Comparison of ENCODE assay signal across 26 mouse cellular contexts in the genomic region with DNA sequence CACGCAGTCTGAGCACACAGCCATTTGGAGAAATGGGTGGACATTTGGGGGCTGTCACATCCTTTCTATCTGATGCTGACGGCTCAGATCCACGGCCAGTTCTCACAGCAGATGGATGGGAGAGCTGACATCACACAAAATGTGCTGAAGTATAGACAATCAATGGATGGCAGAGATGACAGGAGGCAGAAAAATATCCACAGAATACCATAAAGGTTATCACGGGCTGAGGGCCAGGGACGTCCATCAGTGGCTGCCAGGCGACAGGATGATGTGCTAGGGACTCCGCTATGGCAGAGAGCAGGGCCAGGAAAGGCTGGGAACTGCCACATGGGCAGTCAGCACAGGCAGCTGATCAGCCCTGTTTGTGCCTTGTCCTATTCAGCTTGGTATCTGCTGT.
DNase-seq lines count a peak whose midpoint lies in the region; ATAC-seq lines count a peak whose summit lies in the region.
"Had no signal": no experiment of that assay in that cellular context is flagged by ENCODE, and none has a peak within 500 bp of the region (broad histone marks: within the 10 kb centered on the region; RNA-seq: fewer than 3 reads in every experiment).

No protein-coding gene starts in this region.

- H3K4me3 ChIP-seq in forebrain, embryonic 13.5 days, result no peak overlapping the region
- no peak overlapping the region for H3K4me3 ChIP-seq in forebrain, embryonic 12.5 days (replicated peaks)
- H3K4me3 ChIP-seq in midbrain, embryonic 16.5 days (ENCODE audit: low read depth, low read length), result no peak overlapping the region
- H3K4me3 ChIP-seq in midbrain, embryonic 13.5 days (replicated peaks), result no peak overlapping the region
- no peak overlapping the region for H3K4me3 ChIP-seq in forebrain, embryonic 16.5 days (replicated peaks; ENCODE audit: low read length)
- H3K4me3 ChIP-seq in kidney, embryonic 14.5 days (ENCODE audit: low read length), result no peak overlapping the region
- H3K4me3 ChIP-seq: embryonic facial prominence, embryonic 13.5 days; hindbrain, embryonic 10.5 days; intestine, embryonic 15.5 days; neural tube, embryonic 12.5 days had no signal

- no peaks in the 10 kb centered on the region for H3K4me1 ChIP-seq in forebrain, embryonic 13.5 days
- H3K4me1 ChIP-seq in forebrain, embryonic 12.5 days, result no peaks in the 10 kb centered on the region
- no peaks in the 10 kb centered on the region for H3K4me1 ChIP-seq in midbrain, embryonic 16.5 days (ENCODE audit: control insufficient read depth, insufficient read depth, low read length)
- H3K4me1 ChIP-seq in midbrain, embryonic 13.5 days (replicated peaks), result peaks cover 5% of the 10 kb centered on the region; the same call in 1 of the 2 replicates
- 0 out of 2 replicates have a peak, but pooled peaks cover 4% of the 10 kb centered on the region for H3K4me1 ChIP-seq in forebrain, embryonic 16.5 days (replicated peaks; ENCODE audit: control insufficient read depth, insufficient read depth, low read length)
- H3K4me1 ChIP-seq in kidney, embryonic 14.5 days (ENCODE audit: control insufficient read depth, insufficient read depth, low read length), result no peaks in the 10 kb centered on the region
- H3K4me1 ChIP-seq: intestine, embryonic 15.5 days; neural tube, embryonic 12.5 days had no signal

- no peaks in the 10 kb centered on the region for H3K27me3 ChIP-seq in forebrain, embryonic 13.5 days
- no peaks in the 10 kb centered on the region for H3K27me3 ChIP-seq in forebrain, embryonic 12.5 days
- H3K27me3 ChIP-seq in midbrain, embryonic 16.5 days (ENCODE audit: control insufficient read depth, insufficient read depth, low read depth, low read length), result no peaks in the 10 kb centered on the region
- no peaks in the 10 kb centered on the region for H3K27me3 ChIP-seq in midbrain, embryonic 13.5 days
- no peaks in the 10 kb centered on the region for H3K27me3 ChIP-seq in forebrain, embryonic 16.5 days (replicated peaks; ENCODE audit: control insufficient read depth, insufficient read depth, low read length)
- no peaks in the 10 kb centered on the region for H3K27me3 ChIP-seq in kidney, embryonic 14.5 days (ENCODE audit: control insufficient read depth, insufficient read depth, low read length)
- H3K27me3 ChIP-seq: embryonic facial prominence, embryonic 13.5 days; intestine, embryonic 15.5 days; neural tube, embryonic 12.5 days had no signal

- peak overlapping the region; percentile 40; the same call in 1 of the 2 replicates for H3K27ac ChIP-seq in forebrain, embryonic 13.5 days
- H3K27ac ChIP-seq in forebrain, embryonic 12.5 days, result no peak overlapping the region
- H3K27ac ChIP-seq in midbrain, embryonic 16.5 days (ENCODE audit: low read length), result peak overlapping the region; percentile 34; the same call in 1 of the 2 replicates
- no peak overlapping the region for H3K27ac ChIP-seq in midbrain, embryonic 13.5 days
- peak overlapping the region; percentile 79 for H3K27ac ChIP-seq in forebrain, embryonic 16.5 days (ENCODE audit: low read length)
- H3K27ac ChIP-seq in kidney, embryonic 14.5 days (ENCODE audit: low read depth, low read length), result no peak overlapping the region
- H3K27ac ChIP-seq: embryonic facial prominence, embryonic 13.5 days; hindbrain, embryonic 10.5 days; hindbrain, postnatal 0 days; intestine, embryonic 15.5 days; kidney, postnatal 0 days; liver, embryonic 14.5 days; macrophage; neural tube, embryonic 12.5 days had no signal

- H3K9me3 ChIP-seq in forebrain, embryonic 13.5 days (replicated peaks), result no peaks in the 10 kb centered on the region
- H3K9me3 ChIP-seq in forebrain, embryonic 12.5 days, result 0 out of 2 replicates have a peak, but pooled peaks cover 3% of the 10 kb centered on the region
- H3K9me3 ChIP-seq in midbrain, embryonic 16.5 days (replicated peaks; ENCODE audit: control insufficient read depth, low read length, poor library complexity, severe bottlenecking), result no peaks in the 10 kb centered on the region; the same call in 1 of the 2 replicates
- H3K9me3 ChIP-seq in midbrain, embryonic 13.5 days, result no peaks in the 10 kb centered on the region
- no peaks in the 10 kb centered on the region for H3K9me3 ChIP-seq in forebrain, embryonic 16.5 days (ENCODE audit: control insufficient read depth, low read length)
- no peaks in the 10 kb centered on the region for H3K9me3 ChIP-seq in kidney, embryonic 14.5 days (ENCODE audit: control insufficient read depth, low read length)
- H3K9me3 ChIP-seq: embryonic facial prominence, embryonic 13.5 days; hindbrain, embryonic 10.5 days; intestine, embryonic 15.5 days; neural tube, embryonic 12.5 days had no signal

- DNase-seq in layer of hippocampus, postnatal 10 days (ENCODE audit: low spot score in 2 of 2), result peak; percentile 43 to 60
- no peak for DNase-seq in layer of hippocampus, adult 9-11 months
- DNase-seq: adrenal gland, postnatal 14 days; cerebellum, adult 2 months; gastrocnemius, postnatal 14 days; heart, postnatal 14 days; kidney, adult 2 months; kidney, postnatal 4 days; liver; lung, adult 2 months; lung, postnatal 10 days; thymus, postnatal 4 days had no signal

- 0 out of 2 replicates have a peak, but pooled peaks cover 3% of the 10 kb centered on the region for H3K36me3 ChIP-seq in forebrain, embryonic 13.5 days (ENCODE audit: poor library complexity, severe bottlenecking)
- H3K36me3 ChIP-seq in forebrain, embryonic 12.5 days (replicated peaks), result peaks cover 3% of the 10 kb centered on the region
- no peaks in the 10 kb centered on the region for H3K36me3 ChIP-seq in midbrain, embryonic 16.5 days (ENCODE audit: control insufficient read depth, insufficient read depth, low read length)
- H3K36me3 ChIP-seq in midbrain, embryonic 13.5 days, result peaks cover 6% of the 10 kb centered on the region; the same call in 1 of the 2 replicates
- no peaks in the 10 kb centered on the region for H3K36me3 ChIP-seq in forebrain, embryonic 16.5 days (ENCODE audit: control insufficient read depth, insufficient read depth)
- no peaks in the 10 kb centered on the region for H3K36me3 ChIP-seq in kidney, embryonic 14.5 days (ENCODE audit: control insufficient read depth, insufficient read depth, low read length)
- H3K36me3 ChIP-seq: intestine, embryonic 15.5 days; neural tube, embryonic 12.5 days had no signal

- no peak overlapping the region for H3K9ac ChIP-seq in forebrain, embryonic 13.5 days
- no peak overlapping the region for H3K9ac ChIP-seq in forebrain, embryonic 12.5 days
- no peak overlapping the region for H3K9ac ChIP-seq in midbrain, embryonic 16.5 days (ENCODE audit: low read depth, low read length)
- no peak overlapping the region for H3K9ac ChIP-seq in midbrain, embryonic 13.5 days (replicated peaks)
- no peak overlapping the region for H3K9ac ChIP-seq in forebrain, embryonic 16.5 days (replicated peaks; ENCODE audit: low read depth, low read length)
- no peak overlapping the region for H3K9ac ChIP-seq in kidney, embryonic 14.5 days (ENCODE audit: low read depth, low read length)
- H3K9ac ChIP-seq: embryonic facial prominence, embryonic 13.5 days; intestine, embryonic 15.5 days; liver, embryonic 14.5 days; neural tube, embryonic 12.5 days had no signal

- peak; percentile 57; the same call in 1 of the 2 replicates for ATAC-seq in forebrain, embryonic 13.5 days
- no peak for ATAC-seq in forebrain, embryonic 12.5 days (ENCODE audit: low FRiP score)
- ATAC-seq in midbrain, embryonic 16.5 days, result no peak
- ATAC-seq in midbrain, embryonic 13.5 days, result no peak
- peak; percentile 88 for ATAC-seq in forebrain, embryonic 16.5 days
- ATAC-seq in kidney, embryonic 14.5 days (ENCODE audit: low FRiP score, low TSS enrichment), result no peak
- ATAC-seq: hindbrain, postnatal 0 days; intestine, embryonic 15.5 days had no signal

- no peak overlapping the region for H3K4me2 ChIP-seq in forebrain, embryonic 13.5 days
- H3K4me2 ChIP-seq in forebrain, embryonic 12.5 days, result no peak overlapping the region
- H3K4me2 ChIP-seq in midbrain, embryonic 16.5 days (ENCODE audit: low read length), result no peak overlapping the region
- no peak overlapping the region for H3K4me2 ChIP-seq in midbrain, embryonic 13.5 days (replicated peaks)
- no peak overlapping the region for H3K4me2 ChIP-seq in forebrain, embryonic 16.5 days (ENCODE audit: low read length)
- H3K4me2 ChIP-seq in kidney, embryonic 14.5 days (replicated peaks; ENCODE audit: low read depth, low read length), result no peak overlapping the region
- H3K4me2 ChIP-seq: embryonic facial prominence, embryonic 13.5 days; intestine, embryonic 15.5 days; neural tube, embryonic 12.5 days had no signal

- 78% methylated on average over 7 of the region's 7 CpGs for WGBS in forebrain, embryonic 13.5 days
- 92% methylated on average over 7 of the region's 7 CpGs for WGBS in forebrain, embryonic 12.5 days
- WGBS in midbrain, embryonic 16.5 days, result 78% methylated on average over 7 of the region's 7 CpGs
- WGBS in midbrain, embryonic 13.5 days, result 83% methylated on average over 7 of the region's 7 CpGs
- WGBS in forebrain, embryonic 16.5 days, result 64% methylated on average over 7 of the region's 7 CpGs
- 85% methylated on average over 7 of the region's 7 CpGs for WGBS in kidney, embryonic 14.5 days

Comparison
In these comparisons a context has a peak if more than half of its experiments do, and no peak if none do; other contexts are left out.
1. ATAC-seq: peak in forebrain, embryonic 13.5 days (single experiment) and forebrain, embryonic 16.5 days (single experiment); none in forebrain, embryonic 12.5 days (single experiment), midbrain, embryonic 16.5 days (single experiment), midbrain, embryonic 13.5 days (single experiment) and kidney, embryonic 14.5 days (single experiment).
2. H3K27ac ChIP-seq: peak in forebrain, embryonic 13.5 days (single experiment), midbrain, embryonic 16.5 days (single experiment) and forebrain, embryonic 16.5 days (single experiment); none in forebrain, embryonic 12.5 days (single experiment), midbrain, embryonic 13.5 days (single experiment) and kidney, embryonic 14.5 days (single experiment).